Mouse (Mus musculus): Measurements from ENCODE around the gene Ppm1d. TPM values are rescaled to one million over a fixed set of nuclear protein-coding genes. Genes with fewer than 3 reads are reported as not detected.

Gene Ppm1d
- polyA plus RNA-seq, 1 experiment from 2014 or later: 14.5 TPM

- Histone ChIP-seq H3K4me3 (ENCODE audit: low read length) (no peak overlapping the region), H3K4me2 (replicated peaks; ENCODE audit: low read depth, low read length) (no peak overlapping the region), H3K9ac (replicated peaks; ENCODE audit: low read length) (no peak overlapping the region), H3K36me3 (ENCODE audit: insufficient read depth, low read length) (no peaks in the 10 kb centered on the region), H3K27ac (ENCODE audit: low read length) (no peak overlapping the region), H3K27me3 (ENCODE audit: insufficient read depth, low read length) (no peaks in the 10 kb centered on the region), H3K4me1 (ENCODE audit: insufficient read depth, low read length) (no peaks in the 10 kb centered on the region), H3K9me3 (ENCODE audit: low read length) (no peaks in the 10 kb centered on the region)
- ATAC-seq (ENCODE audit: low FRiP score, low TSS enrichment): no peak
- WGBS: 87% methylated on average over 9 of the region's 9 CpGs
These were observed 12.7 kb downstream of the Ppm1d start for GRCm38 (mm10) chr11:85323567-85324330.

GRCm38 (mm10) chr11:85328717-85329116, 17.7 kb downstream of the Ppm1d start:
- Histone ChIP-seq H3K9me3 (ENCODE audit: low read length) (no peaks in the 10 kb centered on the region), H3K36me3 (ENCODE audit: insufficient read depth, low read length) (peaks cover 11% of the 10 kb centered on the region), H3K27ac (ENCODE audit: low read length) (no peak overlapping the region), H3K4me3 (ENCODE audit: low read length) (no peak overlapping the region), H3K4me1 (ENCODE audit: insufficient read depth, low read length) (no peaks in the 10 kb centered on the region), H3K4me2 (replicated peaks; ENCODE audit: low read depth, low read length) (no peak overlapping the region), H3K9ac (replicated peaks; ENCODE audit: low read length) (no peak overlapping the region), H3K27me3 (ENCODE audit: insufficient read depth, low read length) (no peaks in the 10 kb centered on the region)
- 92% methylated on average over 3 of the region's 3 CpGs for WGBS
- no peak for ATAC-seq (ENCODE audit: low FRiP score, low TSS enrichment)

GRCm38 (mm10) chr11:85329167-85329894, 18.3 kb downstream of the Ppm1d start:
- no peak overlapping the region for H3K4me3 ChIP-seq (ENCODE audit: low read length)
- no peak for ATAC-seq (ENCODE audit: low FRiP score, low TSS enrichment)
- no peaks in the 10 kb centered on the region for H3K4me1 ChIP-seq (ENCODE audit: insufficient read depth, low read length)
- H3K4me2 ChIP-seq (replicated peaks; ENCODE audit: low read depth, low read length): no peak overlapping the region
- WGBS: 86% methylated on average over 7 of the region's 7 CpGs
- no peak overlapping the region for H3K9ac ChIP-seq (replicated peaks; ENCODE audit: low read length)
- no peaks in the 10 kb centered on the region for H3K27me3 ChIP-seq (ENCODE audit: insufficient read depth, low read length)
- H3K27ac ChIP-seq (ENCODE audit: low read length): no peak overlapping the region
- H3K36me3 ChIP-seq (ENCODE audit: insufficient read depth, low read length): peaks cover 11% of the 10 kb centered on the region
- no peaks in the 10 kb centered on the region for H3K9me3 ChIP-seq (ENCODE audit: low read length)

GRCm38 (mm10) chr11:85334778-85335177, 23.7 kb downstream of the Ppm1d start:
- Histone ChIP-seq H3K9ac (replicated peaks; ENCODE audit: low read length) (no peak overlapping the region), H3K4me3 (ENCODE audit: low read length) (no peak overlapping the region), H3K27ac (ENCODE audit: low read length) (no peak overlapping the region), H3K27me3 (ENCODE audit: insufficient read depth, low read length) (no peaks in the 10 kb centered on the region), H3K9me3 (ENCODE audit: low read length) (no peaks in the 10 kb centered on the region), H3K4me2 (replicated peaks; ENCODE audit: low read depth, low read length) (no peak overlapping the region), H3K4me1 (ENCODE audit: insufficient read depth, low read length) (no peaks in the 10 kb centered on the region), H3K36me3 (ENCODE audit: insufficient read depth, low read length) (peaks cover 18% of the 10 kb centered on the region)
- ATAC-seq (ENCODE audit: low FRiP score, low TSS enrichment): no peak
- whole genome bisulfite sequencing: 52% methylated on average over 4 of the region's 4 CpGs

GRCm38 (mm10) chr11:85339173-85339831, 28.3 kb downstream of the Ppm1d start:
- Histone ChIP-seq H3K4me3 (ENCODE audit: low read length) (no peak overlapping the region), H3K27me3 (ENCODE audit: insufficient read depth, low read length) (no peaks in the 10 kb centered on the region), H3K4me1 (ENCODE audit: insufficient read depth, low read length) (no peaks in the 10 kb centered on the region), H3K27ac (ENCODE audit: low read length) (no peak overlapping the region), H3K9ac (replicated peaks; ENCODE audit: low read length) (no peak overlapping the region), H3K4me2 (replicated peaks; ENCODE audit: low read depth, low read length) (no peak overlapping the region), H3K9me3 (ENCODE audit: low read length) (no peaks in the 10 kb centered on the region), H3K36me3 (ENCODE audit: insufficient read depth, low read length) (peaks cover 26% of the 10 kb centered on the region)
- WGBS: 93% methylated on average over 6 of the region's 6 CpGs
- no peak for ATAC-seq (ENCODE audit: low FRiP score, low TSS enrichment)

- Histone ChIP-seq H3K9ac (replicated peaks; ENCODE audit: low read length) (no peak overlapping the region), H3K27ac (ENCODE audit: low read length) (no peak overlapping the region), H3K9me3 (ENCODE audit: low read length) (no peaks in the 10 kb centered on the region), H3K27me3 (ENCODE audit: insufficient read depth, low read length) (no peaks in the 10 kb centered on the region), H3K4me3 (ENCODE audit: low read length) (no peak overlapping the region), H3K4me1 (ENCODE audit: insufficient read depth, low read length) (no peaks in the 10 kb centered on the region), H3K4me2 (replicated peaks; ENCODE audit: low read depth, low read length) (no peak overlapping the region), H3K36me3 (ENCODE audit: insufficient read depth, low read length) (peaks cover 26% of the 10 kb centered on the region)
- no peak for ATAC-seq (ENCODE audit: low FRiP score, low TSS enrichment)
- 94% methylated on average over 7 of the region's 7 CpGs for WGBS
These were observed 29.1 kb downstream of the Ppm1d start for GRCm38 (mm10) chr11:85340070-85340616.

GRCm38 (mm10) chr11:85352539-85353380, 41.7 kb downstream of the Ppm1d start, which contains the start of gene Bcas3:
Bcas3 (plus strand) TSS chr11:85353167.
- H3K4me2 ChIP-seq (replicated peaks; ENCODE audit: low read depth, low read length): peak within 1 kb of the TSS; percentile 82
- H3K9ac ChIP-seq (replicated peaks; ENCODE audit: low read length): peak within 1 kb of the TSS; percentile 72
- no peaks in the 10 kb centered on the region for H3K9me3 ChIP-seq (ENCODE audit: low read length)
- peaks cover 7% of the 10 kb centered on the region; the same call in 1 of the 2 replicates for H3K4me1 ChIP-seq (ENCODE audit: insufficient read depth, low read length)
- peak within 1 kb of the TSS; percentile 90 for H3K4me3 ChIP-seq (ENCODE audit: low read length)
- peak; percentile 99 for ATAC-seq (ENCODE audit: low FRiP score, low TSS enrichment)
- 0 out of 2 replicates have a peak, but pooled peaks cover 3% of the 10 kb centered on the region for H3K36me3 ChIP-seq (ENCODE audit: insufficient read depth, low read length)
- peak within 1 kb of the TSS; percentile 2; the same call in 1 of the 2 replicates for H3K27ac ChIP-seq (ENCODE audit: low read length)
- under 1% methylated on average over 47 of the region's 47 CpGs for WGBS
- no peaks in the 10 kb centered on the region for H3K27me3 ChIP-seq (ENCODE audit: insufficient read depth, low read length)

GRCm38 (mm10) chr11:85353819-85354218, 42.8 kb downstream of the Ppm1d start:
- no peak for ATAC-seq (ENCODE audit: low FRiP score, low TSS enrichment)
- H3K27me3 ChIP-seq (ENCODE audit: insufficient read depth, low read length): no peaks in the 10 kb centered on the region
- WGBS: 66% methylated on average over 4 of the region's 4 CpGs
- no peak overlapping the region for H3K27ac ChIP-seq (ENCODE audit: low read length)
- H3K4me3 ChIP-seq (ENCODE audit: low read length): peak overlapping the region; percentile 90
- no peaks in the 10 kb centered on the region for H3K9me3 ChIP-seq (ENCODE audit: low read length)
- H3K4me1 ChIP-seq (ENCODE audit: insufficient read depth, low read length): peaks cover 7% of the 10 kb centered on the region; the same call in 1 of the 2 replicates
- peak overlapping the region; percentile 82 for H3K4me2 ChIP-seq (replicated peaks; ENCODE audit: low read depth, low read length)
- 0 out of 2 replicates have a peak, but pooled peaks cover 3% of the 10 kb centered on the region for H3K36me3 ChIP-seq (ENCODE audit: insufficient read depth, low read length)
- H3K9ac ChIP-seq (replicated peaks; ENCODE audit: low read length): peak overlapping the region; percentile 72

GRCm38 (mm10) chr11:85359641-85360040, 48.6 kb downstream of the Ppm1d start:
- Histone ChIP-seq H3K27ac (ENCODE audit: low read length) (no peak overlapping the region), H3K9ac (replicated peaks; ENCODE audit: low read length) (no peak overlapping the region), H3K27me3 (ENCODE audit: insufficient read depth, low read length) (no peaks in the 10 kb centered on the region), H3K4me1 (ENCODE audit: insufficient read depth, low read length) (no peaks in the 10 kb centered on the region), H3K9me3 (ENCODE audit: low read length) (no peaks in the 10 kb centered on the region), H3K4me2 (replicated peaks; ENCODE audit: low read depth, low read length) (no peak overlapping the region), H3K4me3 (ENCODE audit: low read length) (no peak overlapping the region), H3K36me3 (ENCODE audit: insufficient read depth, low read length) (peaks cover 8% of the 10 kb centered on the region; the same call in 1 of the 2 replicates)
- 88% methylated on average over 6 of the region's 6 CpGs for WGBS
- no peak for ATAC-seq (ENCODE audit: low FRiP score, low TSS enrichment)

Data from kidney, embryonic 16.5 days (tissue).